Mouse (Mus musculus) cerebellum, adult 18-20 months (tissue): ENCODE data around the gene Olfr1228.

Experiments used
- DNase-seq, 2 experiments: peaks; one replicate each; pipeline ENCODE4 v3.0.0; 2021

The Olfr1228 gene

DNA sequence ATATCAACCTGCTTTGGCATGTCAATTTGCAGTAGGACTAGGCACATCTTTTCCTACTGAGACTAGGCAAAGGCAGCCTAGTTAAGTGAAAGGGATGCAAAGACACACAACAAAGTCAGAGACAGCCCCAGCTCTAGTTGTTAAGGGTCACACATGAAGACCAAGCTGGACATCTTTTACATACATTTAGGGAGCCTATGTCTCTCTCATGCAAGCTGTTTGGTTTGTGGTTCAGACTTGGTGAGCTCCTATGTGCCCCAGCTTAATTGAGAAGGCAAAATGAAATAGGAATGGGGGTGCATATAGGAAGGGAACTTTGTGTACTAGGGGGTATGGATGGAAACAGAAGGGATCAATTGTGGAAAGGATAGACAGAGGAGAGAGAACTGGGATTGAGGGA lies at the start of gene Olfr1228:
TSS of gene Olfr1228 (minus strand) at position 101 of the 400 bp plus-strand sequence.
- DNase-seq: no peak

DNA sequence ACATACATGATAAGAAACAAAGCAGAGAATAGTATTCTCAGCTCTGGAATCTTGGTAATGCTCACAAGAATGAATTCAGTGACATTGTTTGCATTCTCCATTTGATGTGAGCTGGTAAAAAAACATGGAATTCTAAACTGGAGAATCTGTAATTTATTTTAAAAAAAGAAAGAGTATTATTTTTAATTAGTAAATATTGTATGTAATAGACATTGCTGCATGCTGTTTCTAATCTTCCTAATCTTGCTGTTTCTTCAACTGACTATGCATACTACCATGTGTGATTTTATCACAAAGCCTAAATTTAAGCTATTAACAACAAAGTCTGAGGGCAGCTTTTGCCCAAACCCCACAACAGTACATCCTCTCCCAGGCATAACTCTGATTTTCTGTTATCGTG lies 43.3 kb upstream of the Olfr1228 start, which contains the start of gene Olfr1230:
TSS of gene Olfr1230 (minus strand) at position 101 of the 400 bp plus-strand sequence.
- DNase-seq: no peak

DNA sequence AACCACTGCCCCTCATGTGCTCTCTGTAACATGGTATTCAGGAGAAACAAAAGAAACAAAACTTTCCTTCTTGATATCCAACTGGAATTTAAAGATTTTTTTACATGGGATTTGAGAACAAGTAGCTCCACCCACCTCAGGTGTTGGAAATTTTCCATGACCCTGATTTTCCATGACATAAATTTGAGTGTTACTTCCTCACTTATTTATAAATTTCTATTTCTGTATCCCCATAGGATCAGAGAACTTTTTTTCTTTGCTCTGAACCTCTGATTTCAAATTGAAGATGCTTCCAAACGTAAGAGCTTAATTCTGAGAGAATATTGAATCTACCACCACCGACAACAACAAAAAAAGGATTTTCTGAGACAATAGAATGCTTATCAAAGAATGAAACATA lies 34.1 kb upstream of the Olfr1228 start, which contains the start of gene Olfr1229:
TSS of gene Olfr1229 (minus strand) at position 101 of the 400 bp plus-strand sequence.
- DNase-seq: no peak

DNA sequence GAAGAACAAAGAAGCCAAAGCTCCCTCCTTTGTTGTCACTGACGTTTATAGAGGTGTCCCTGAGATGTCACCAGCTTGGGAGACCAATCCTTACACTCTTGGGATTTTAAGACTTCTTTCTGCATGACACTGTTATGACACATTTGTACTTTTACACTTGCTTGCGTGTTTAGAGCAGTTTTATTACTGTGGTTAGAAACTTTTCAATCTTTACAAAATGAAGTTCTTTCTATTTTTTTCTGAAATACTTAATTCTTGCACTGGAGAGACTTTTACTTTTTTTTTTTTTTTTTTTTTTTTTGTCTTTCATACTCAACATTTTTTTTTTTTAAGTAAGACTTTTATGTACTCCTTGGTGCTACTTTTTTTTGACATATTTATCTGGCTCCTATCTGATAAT lies 53.9 kb downstream of the Olfr1228 start, which contains the start of gene Olfr1226:
TSS of gene Olfr1226 (minus strand) at position 101 of the 400 bp plus-strand sequence.
- DNase-seq: no peak
